Mouse (Mus musculus) neural tube, embryonic 14.5 days (tissue): ENCODE results near the gene Clasp1. TPM values are rescaled to one million over a fixed set of nuclear protein-coding genes. Genes with fewer than 3 reads are reported as not detected.

Experiments
- ATAC-seq: fragments of 200-750 bp; cut with Nextera tagmentation; 2 replicates; pipeline ENCODE4 v1.8.0; 2017; ENCODE audit warnings: low read depth, mild to moderate bottlenecking, moderate TSS enrichment, moderate library complexity
- H3K27ac ChIP-seq: fragments of 300-500 bp; sonication (generic); 2 replicates; pipeline ENCODE4 v1.5.1; 2014; ENCODE audit warnings: low read depth, mild to moderate bottlenecking, control low read depth, low read length, moderate library complexity, mixed read lengths
- H3K27me3 ChIP-seq: fragments of 300-500 bp; sonication (generic); 2 replicates; pipeline ENCODE4 v1.6.1; 2014; ENCODE audit warnings: low read length; ENCODE audit not compliant: control insufficient read depth, insufficient read depth
- H3K36me3 ChIP-seq: fragments of 300-500 bp; sonication (generic); 2 replicates; pipeline ENCODE4 v1.6.1; 2014; ENCODE audit warnings: low read length, mixed read lengths; ENCODE audit not compliant: control insufficient read depth, insufficient read depth
- H3K4me1 ChIP-seq: fragments of 300-500 bp; sonication (generic); 2 replicates; pipeline ENCODE4 v1.6.1; 2014; ENCODE audit warnings: low read length; ENCODE audit not compliant: control insufficient read depth, insufficient read depth
- H3K4me2 ChIP-seq: fragments of 300-500 bp; sonication (generic); 2 replicates; pipeline ENCODE4 v1.6.1; 2014; ENCODE audit warnings: mild to moderate bottlenecking, low read depth, low read length, control low read depth
- H3K4me3 ChIP-seq: fragments of 300-500 bp; sonication (generic); 2 replicates; pipeline ENCODE4 v1.5.1; 2014; ENCODE audit warnings: low read depth, low read length, control low read depth, mixed read lengths
- H3K9ac ChIP-seq: fragments of 300-500 bp; sonication (generic); replicated peaks from 2 replicates; pipeline ENCODE4 v1.6.1; 2014; ENCODE audit warnings: low read depth, mild to moderate bottlenecking, control low read depth, low read length, mixed read lengths
- H3K9me3 ChIP-seq: fragments of 300-500 bp; sonication (generic); 2 replicates; pipeline ENCODE4 v1.6.1; 2016; ENCODE audit warnings: low read length; ENCODE audit not compliant: control insufficient read depth
- WGBS: fragments of 180-500 bp; shearing (Covaris S2); extraction: QIAGEN DNeasy Blood & Tissue Kit; methylation state at CpG from one replicate; pipeline ENCODE4 v1.1.7; 2014; 5-methylcytosine and 5-hydroxymethylcytosine counted together
- polyA plus RNA-seq: library from polyadenylated mRNA; unstranded; fragments of >200 nt; fragmentation: Nextera tagmentation; extraction: Ambion mirVana; gene quantifications from 2 replicates; pipeline ENCODE4 v1.2.1, GENCODE M21; 2014

Clasp1 gene
- polyA plus RNA-seq, 1 experiment from 2014 or later: 149 TPM

GRCm38 (mm10) chr1:118417047-118417730 is 28.3 kb downstream of the Clasp1 start:
- H3K4me3 ChIP-seq: no peak overlapping the region
- no peak for ATAC-seq
- no peaks in the 10 kb centered on the region for H3K27me3 ChIP-seq
- 96% methylated on average over 9 of the region's 9 CpGs for whole genome bisulfite sequencing
- no peak overlapping the region for H3K9ac ChIP-seq
- no peak overlapping the region for H3K27ac ChIP-seq
- H3K9me3 ChIP-seq: no peaks in the 10 kb centered on the region
- no peak overlapping the region for H3K4me2 ChIP-seq
- H3K36me3 ChIP-seq: peaks cover 15% of the 10 kb centered on the region
- peaks cover 14% of the 10 kb centered on the region for H3K4me1 ChIP-seq

GRCm38 (mm10) chr1:118419399-118419798 is 30.5 kb downstream of the Clasp1 start:
- Histone ChIP-seq H3K9ac (no peak overlapping the region), H3K27ac (no peak overlapping the region), H3K9me3 (no peaks in the 10 kb centered on the region), H3K4me2 (no peak overlapping the region), H3K4me1 (peaks cover 20% of the 10 kb centered on the region), H3K27me3 (no peaks in the 10 kb centered on the region), H3K36me3 (peaks cover 18% of the 10 kb centered on the region), H3K4me3 (no peak overlapping the region)
- 70% methylated on average over 8 of the region's 8 CpGs for WGBS
- ATAC-seq: 0 out of 2 replicates have a peak, but pooled peaks have one; percentile 10

- no peaks in the 10 kb centered on the region for H3K9me3 ChIP-seq
- H3K4me2 ChIP-seq: no peak overlapping the region
- H3K27ac ChIP-seq: no peak overlapping the region
- WGBS: 70% methylated on average over 3 of the region's 3 CpGs
- no peak for ATAC-seq
- H3K36me3 ChIP-seq: peaks cover 18% of the 10 kb centered on the region
- no peaks in the 10 kb centered on the region for H3K27me3 ChIP-seq
- H3K4me3 ChIP-seq: no peak overlapping the region
- H3K9ac ChIP-seq: no peak overlapping the region
- peaks cover 20% of the 10 kb centered on the region for H3K4me1 ChIP-seq
Measured at GRCm38 (mm10) chr1:118421149-118421548, 32.3 kb downstream of the Clasp1 start.

GRCm38 (mm10) chr1:118422812-118423211 is 34.0 kb downstream of the Clasp1 start:
- ATAC-seq: peak; percentile 71; the same call in 1 of the 2 replicates
- H3K4me2 ChIP-seq: no peak overlapping the region
- H3K27me3 ChIP-seq: no peaks in the 10 kb centered on the region
- peaks cover 20% of the 10 kb centered on the region for H3K4me1 ChIP-seq
- 42% methylated on average over 6 of the region's 6 CpGs for WGBS
- no peak overlapping the region for H3K27ac ChIP-seq
- H3K9me3 ChIP-seq: no peaks in the 10 kb centered on the region
- no peak overlapping the region for H3K4me3 ChIP-seq
- H3K36me3 ChIP-seq: peaks cover 18% of the 10 kb centered on the region
- no peak overlapping the region for H3K9ac ChIP-seq

- no peak overlapping the region for H3K27ac ChIP-seq
- no peaks in the 10 kb centered on the region for H3K27me3 ChIP-seq
- H3K9me3 ChIP-seq: no peaks in the 10 kb centered on the region
- peaks cover 10% of the 10 kb centered on the region for H3K4me1 ChIP-seq
- no peak overlapping the region for H3K9ac ChIP-seq
- H3K4me3 ChIP-seq: no peak overlapping the region
- WGBS: 97% methylated on average over 2 of the region's 2 CpGs
- ATAC-seq: no peak
- H3K4me2 ChIP-seq: no peak overlapping the region
- peaks cover 4% of the 10 kb centered on the region for H3K36me3 ChIP-seq
Measured at GRCm38 (mm10) chr1:118425982-118426381, 37.1 kb downstream of the Clasp1 start.

- no peak for ATAC-seq
- 90% methylated on average over 6 of the region's 6 CpGs for WGBS
- H3K9ac ChIP-seq: no peak overlapping the region
- H3K27me3 ChIP-seq: no peaks in the 10 kb centered on the region
- H3K4me1 ChIP-seq: no peaks in the 10 kb centered on the region; the same call in 1 of the 2 replicates
- no peaks in the 10 kb centered on the region for H3K9me3 ChIP-seq
- H3K4me2 ChIP-seq: no peak overlapping the region
- no peaks in the 10 kb centered on the region for H3K36me3 ChIP-seq
- H3K4me3 ChIP-seq: no peak overlapping the region
- H3K27ac ChIP-seq: no peak overlapping the region
Measured at GRCm38 (mm10) chr1:118428354-118429084, 39.7 kb downstream of the Clasp1 start.

- no peak overlapping the region for H3K4me2 ChIP-seq
- WGBS: 90% methylated on average over 4 of the region's 4 CpGs
- H3K27ac ChIP-seq: no peak overlapping the region
- no peak for ATAC-seq
- H3K9me3 ChIP-seq: no peaks in the 10 kb centered on the region
- H3K4me1 ChIP-seq: peaks cover 6% of the 10 kb centered on the region
- no peak overlapping the region for H3K4me3 ChIP-seq
- H3K9ac ChIP-seq: no peak overlapping the region
- no peaks in the 10 kb centered on the region for H3K27me3 ChIP-seq
- H3K36me3 ChIP-seq: no peaks in the 10 kb centered on the region
Measured at GRCm38 (mm10) chr1:118431548-118431947, 42.7 kb downstream of the Clasp1 start.

GRCm38 (mm10) chr1:118435001-118435473 is 46.2 kb downstream of the Clasp1 start:
- Histone ChIP-seq H3K9me3 (no peaks in the 10 kb centered on the region), H3K4me1 (peaks cover 7% of the 10 kb centered on the region; the same call in 1 of the 2 replicates), H3K4me3 (peak overlapping the region; percentile 1; the same call in 1 of the 2 replicates), H3K27ac (peak overlapping the region; percentile 87), H3K9ac (peak overlapping the region; percentile 18; the same call in 1 of the 2 replicates), H3K4me2 (peak overlapping the region; percentile 26; the same call in 1 of the 2 replicates), H3K27me3 (no peaks in the 10 kb centered on the region), H3K36me3 (no peaks in the 10 kb centered on the region)
- peak; percentile 56; the same call in 1 of the 2 replicates for ATAC-seq
- WGBS: 34% methylated on average over 10 of the region's 10 CpGs

- Histone ChIP-seq H3K9ac (no peak overlapping the region), H3K4me3 (no peak overlapping the region), H3K9me3 (no peaks in the 10 kb centered on the region), H3K4me2 (no peak overlapping the region), H3K27ac (no peak overlapping the region), H3K4me1 (peaks cover 7% of the 10 kb centered on the region; the same call in 1 of the 2 replicates), H3K27me3 (no peaks in the 10 kb centered on the region), H3K36me3 (no peaks in the 10 kb centered on the region)
- no peak for ATAC-seq
- 97% methylated on average over 4 of the region's 4 CpGs for WGBS
Measured at GRCm38 (mm10) chr1:118437856-118438255, 49.0 kb downstream of the Clasp1 start.
